Mouse (Mus musculus) A20 (cell line): Measurements from ENCODE around the gene Vmn2r10.
"Not testable (repeated sequence)": the region's sequence is repeated elsewhere in the genome, so short reads cannot be mapped to it uniquely, and the experiment has no call there.

Source experiments
- DNase-seq: peaks from one replicate; pipeline ENCODE4 v3.0.0-alpha.2; 2011; ENCODE audit warnings: low read depth, low spot score

The Vmn2r10 gene

DNA sequence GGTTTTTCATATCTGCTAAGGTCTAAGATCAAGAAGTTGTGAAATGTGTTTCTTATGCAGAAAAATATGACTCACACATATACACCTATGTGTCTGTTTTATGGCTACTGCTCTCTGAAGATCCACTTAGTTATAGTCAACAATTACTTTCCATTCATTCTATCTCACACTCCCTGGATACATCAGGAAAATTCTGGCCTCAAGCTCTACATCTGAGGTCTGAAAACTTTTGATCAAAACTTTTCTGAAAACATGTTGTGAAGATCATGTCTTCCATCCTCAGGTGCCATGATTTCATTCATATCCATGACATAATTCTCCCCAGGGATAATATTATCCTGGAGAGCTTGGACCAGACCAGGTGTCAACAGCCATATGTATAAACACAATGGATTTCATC, at the start of gene Vmn2r10:
Vmn2r10 (minus strand) TSS at position 101 of the 400 bp plus-strand sequence.
- DNase-seq: not testable (repeated sequence)

DNA sequence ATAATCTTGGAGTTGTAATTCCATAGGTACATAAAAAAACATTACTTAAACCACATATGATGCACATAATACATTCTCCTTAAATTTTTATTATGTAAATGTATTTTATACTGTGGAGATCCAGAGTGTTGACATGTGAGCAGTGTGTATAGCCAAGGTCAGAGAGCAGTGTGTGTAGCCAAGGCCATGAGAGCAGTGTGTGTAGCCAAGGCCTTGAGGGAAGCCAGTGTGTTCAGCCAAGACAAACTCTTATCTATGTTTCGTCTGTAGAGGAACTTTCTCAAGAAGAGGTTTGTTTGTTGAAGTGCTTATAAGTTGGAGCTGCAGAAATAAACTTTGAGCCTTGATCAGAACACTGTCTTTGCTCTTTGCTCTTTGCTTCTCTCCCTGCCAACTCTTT, 49.0 kb upstream of the Vmn2r10 start:
- no peak for DNase-seq

DNA sequence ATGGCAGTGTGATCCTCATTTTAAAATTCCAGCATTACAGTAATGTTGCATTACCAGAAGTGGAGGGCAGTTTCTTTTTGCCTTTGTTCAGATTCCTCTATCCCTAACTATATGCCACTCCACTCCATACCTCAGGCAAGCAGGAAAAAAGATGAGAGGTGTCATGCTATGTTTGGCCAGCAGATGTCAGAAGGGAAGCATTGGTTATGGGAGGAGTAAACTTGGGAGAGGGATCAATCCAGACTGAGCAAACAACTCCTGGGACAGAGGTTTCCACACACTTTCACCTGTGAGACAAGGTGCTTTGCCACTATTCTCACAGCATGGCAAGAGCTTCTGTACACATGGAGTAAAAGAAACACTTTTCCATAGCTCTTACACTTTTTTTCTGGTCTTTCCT, 26.3 kb upstream of the Vmn2r10 start:
- DNase-seq: no peak

DNA sequence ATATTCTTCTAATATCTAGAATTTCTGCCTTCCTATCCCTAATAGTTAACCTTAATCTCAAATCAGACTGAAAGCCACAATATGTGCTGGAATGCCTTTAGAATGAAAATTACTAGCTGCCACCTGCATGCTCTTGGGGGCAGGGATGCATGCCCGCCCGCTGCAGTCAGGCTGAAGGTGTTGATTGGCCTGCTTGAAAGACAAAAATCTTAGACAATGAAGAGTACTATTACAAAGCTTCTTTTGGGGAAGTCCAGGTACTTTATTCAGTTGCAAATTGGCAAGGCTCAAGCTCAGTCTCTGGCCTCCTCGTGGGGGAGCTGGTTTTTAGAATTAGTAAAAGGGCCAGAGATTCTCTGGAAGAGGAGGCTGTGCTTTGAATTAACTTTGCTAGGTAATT, 17.4 kb downstream of the Vmn2r10 start:
- no peak for DNase-seq
